9 mouse cellular contexts compared by ENCODE assay signal in genomic region chr6:93026068-93027022, GRCm38 (mm10).
A peak's percentile ranks its signal among the peaks of the same experiment; 100 is the strongest.
DNase-seq lines count a peak whose midpoint lies in the region; ATAC-seq lines count a peak whose summit lies in the region.
"Had no signal": no experiment of that assay in that cellular context is flagged by ENCODE, and none has a peak within 500 bp of the region (broad histone marks: within the 10 kb centered on the region; RNA-seq: fewer than 3 reads in every experiment).

No protein-coding gene starts in this region.

- no peak overlapping the region for H3K9ac ChIP-seq in embryonic facial prominence, embryonic 14.5 days (ENCODE audit: low read depth, low read length)
- H3K9ac ChIP-seq in heart, embryonic 13.5 days: no peak overlapping the region
- H3K9ac ChIP-seq in lung, embryonic 15.5 days: no peak overlapping the region
- H3K9ac ChIP-seq: hindbrain, embryonic 14.5 days had no signal

- H3K4me2 ChIP-seq in embryonic facial prominence, embryonic 14.5 days (ENCODE audit: low read depth, low read length): no peak overlapping the region
- H3K4me2 ChIP-seq in heart, embryonic 13.5 days: no peak overlapping the region
- H3K4me2 ChIP-seq in lung, embryonic 15.5 days: no peak overlapping the region
- H3K4me2 ChIP-seq: hindbrain, embryonic 14.5 days had no signal

- no peak overlapping the region for H3K27ac ChIP-seq in embryonic facial prominence, embryonic 14.5 days (replicated peaks; ENCODE audit: low read depth, low read length)
- no peak overlapping the region for H3K27ac ChIP-seq in embryonic facial prominence, embryonic 10.5 days (replicated peaks)
- 0 out of 2 replicates have a peak overlapping the region, but pooled peaks have one; percentile 2 for H3K27ac ChIP-seq in heart, embryonic 13.5 days (replicated peaks)
- peak overlapping the region; percentile 85 for H3K27ac ChIP-seq in lung, embryonic 15.5 days
- H3K27ac ChIP-seq: hindbrain, embryonic 14.5 days had no signal

- H3K36me3 ChIP-seq in embryonic facial prominence, embryonic 14.5 days (ENCODE audit: control insufficient read depth, insufficient read depth, low read length): no peaks in the 10 kb centered on the region
- H3K36me3 ChIP-seq in embryonic facial prominence, embryonic 10.5 days (replicated peaks): no peaks in the 10 kb centered on the region
- no peaks in the 10 kb centered on the region for H3K36me3 ChIP-seq in heart, embryonic 13.5 days
- no peaks in the 10 kb centered on the region for H3K36me3 ChIP-seq in lung, embryonic 15.5 days

- no peak for ATAC-seq in embryonic facial prominence, embryonic 14.5 days (ENCODE audit: low read depth)
- no peak for ATAC-seq in heart, embryonic 13.5 days (ENCODE audit: extremely low read depth, insufficient number of reproducible peaks, low FRiP score, low TSS enrichment)
- peak; percentile 94 for ATAC-seq in lung, embryonic 15.5 days (ENCODE audit: borderline replicate concordance, extremely low read depth, low FRiP score, low TSS enrichment)
- no peak for ATAC-seq in frontal cortex, adult (ENCODE audit: low TSS enrichment)

- peak; percentile 62 for DNase-seq in embryonic facial prominence, embryonic 14.5 days (ENCODE audit: low spot score)
- no peak for DNase-seq in embryonic facial prominence, embryonic 10.5 days (ENCODE audit: low spot score)
- DNase-seq in adrenal gland, adult 2 months: peak; percentile 59
- DNase-seq in layer of hippocampus, postnatal 36 days: no peak
- no peak for DNase-seq in embryo, embryonic 9.5 days (ENCODE audit: extremely low spot score)

- no peak overlapping the region for H3K4me3 ChIP-seq in embryonic facial prominence, embryonic 14.5 days (ENCODE audit: low read depth, low read length)
- no peak overlapping the region for H3K4me3 ChIP-seq in embryonic facial prominence, embryonic 10.5 days
- H3K4me3 ChIP-seq in heart, embryonic 13.5 days: no peak overlapping the region
- H3K4me3 ChIP-seq in lung, embryonic 15.5 days: no peak overlapping the region

- WGBS in embryonic facial prominence, embryonic 14.5 days: 55% methylated on average over 9 of the region's 9 CpGs
- WGBS in embryonic facial prominence, embryonic 10.5 days: 84% methylated on average over 9 of the region's 9 CpGs
- 60% methylated on average over 9 of the region's 9 CpGs for WGBS in heart, embryonic 13.5 days
- WGBS in lung, embryonic 15.5 days: 43% methylated on average over 9 of the region's 9 CpGs

- no peaks in the 10 kb centered on the region for H3K9me3 ChIP-seq in embryonic facial prominence, embryonic 14.5 days (ENCODE audit: control insufficient read depth, low read length)
- no peaks in the 10 kb centered on the region for H3K9me3 ChIP-seq in embryonic facial prominence, embryonic 10.5 days
- H3K9me3 ChIP-seq in heart, embryonic 13.5 days: no peaks in the 10 kb centered on the region
- H3K9me3 ChIP-seq in lung, embryonic 15.5 days: no peaks in the 10 kb centered on the region

- H3K4me1 ChIP-seq in embryonic facial prominence, embryonic 14.5 days (ENCODE audit: control insufficient read depth, insufficient read depth, low read length): 0 out of 2 replicates have a peak, but pooled peaks cover 8% of the 10 kb centered on the region
- H3K4me1 ChIP-seq in embryonic facial prominence, embryonic 10.5 days: no peaks in the 10 kb centered on the region
- H3K4me1 ChIP-seq in heart, embryonic 13.5 days: peaks cover 13% of the 10 kb centered on the region
- peaks cover 17% of the 10 kb centered on the region for H3K4me1 ChIP-seq in lung, embryonic 15.5 days

- H3K27me3 ChIP-seq in embryonic facial prominence, embryonic 14.5 days (replicated peaks; ENCODE audit: control insufficient read depth, insufficient read depth, low read length): no peaks in the 10 kb centered on the region
- no peaks in the 10 kb centered on the region for H3K27me3 ChIP-seq in embryonic facial prominence, embryonic 10.5 days (replicated peaks; ENCODE audit: low read depth, poor library complexity, severe bottlenecking)
- H3K27me3 ChIP-seq in heart, embryonic 13.5 days (replicated peaks): no peaks in the 10 kb centered on the region
- H3K27me3 ChIP-seq in lung, embryonic 15.5 days: no peaks in the 10 kb centered on the region

Comparison
In these comparisons a context has a peak if more than half of its experiments do, and no peak if none do; other contexts are left out.
1. DNase-seq: peak in embryonic facial prominence, embryonic 14.5 days (single experiment) and adrenal gland, adult 2 months (single experiment); none in embryonic facial prominence, embryonic 10.5 days (single experiment), layer of hippocampus, postnatal 36 days (0 of 2) and embryo, embryonic 9.5 days (single experiment).
2. H3K27ac ChIP-seq: peak in heart, embryonic 13.5 days (single experiment) and lung, embryonic 15.5 days (single experiment); none in embryonic facial prominence, embryonic 14.5 days (single experiment) and embryonic facial prominence, embryonic 10.5 days (single experiment).